Mouse (Mus musculus) stomach, embryonic 15.5 days (tissue): ENCODE results near the gene Ak9. TPM values are rescaled to one million over a fixed set of nuclear protein-coding genes. Genes with fewer than 3 reads are reported as not detected.
A peak's percentile ranks its signal among the peaks of the same experiment; 100 is the strongest.

Experiments used
- ATAC-seq: fragments of 200-750 bp; cut with Nextera tagmentation; 2 replicates; pipeline ENCODE4 v1.8.0; 2017; ENCODE audit warnings: low read depth, moderate number of reproducible peaks, moderate TSS enrichment; ENCODE audit not compliant: insufficient read depth, low FRiP score
- H3K27ac ChIP-seq: fragments of 300-500 bp; sonication (generic); 2 replicates; pipeline ENCODE4 v1.5.1; 2015; ENCODE audit warnings: mild to moderate bottlenecking, inconsistent platforms
- H3K27me3 ChIP-seq: fragments of 300-500 bp; sonication (generic); replicated peaks from 2 replicates; pipeline ENCODE4 v1.6.1; 2015; ENCODE audit warnings: inconsistent platforms
- H3K36me3 ChIP-seq: fragments of 300-500 bp; sonication (generic); 2 replicates; pipeline ENCODE4 v1.6.1; 2015; ENCODE audit warnings: inconsistent platforms
- H3K4me1 ChIP-seq: fragments of 300-500 bp; sonication (generic); 2 replicates; pipeline ENCODE4 v1.6.1; 2015; ENCODE audit warnings: inconsistent platforms
- H3K4me2 ChIP-seq: fragments of 300-500 bp; sonication (generic); 2 replicates; pipeline ENCODE4 v1.6.1; 2015; ENCODE audit warnings: mild to moderate bottlenecking, inconsistent platforms
- H3K4me3 ChIP-seq: fragments of 300-500 bp; sonication (generic); replicated peaks from 2 replicates; pipeline ENCODE4 v1.5.1; 2015; ENCODE audit warnings: inconsistent platforms
- H3K9ac ChIP-seq: fragments of 300-500 bp; sonication (generic); 2 replicates; pipeline ENCODE4 v1.6.1; 2015; ENCODE audit warnings: inconsistent platforms
- H3K9me3 ChIP-seq: fragments of 300-500 bp; sonication (generic); 2 replicates; pipeline ENCODE4 v1.6.1; 2016; ENCODE audit warnings: inconsistent platforms
- WGBS: fragments of 180-500 bp; shearing (Covaris S2); methylation state at CpG from one replicate; pipeline ENCODE4 v1.1.7; 2015; 5-methylcytosine and 5-hydroxymethylcytosine counted together
- polyA plus RNA-seq: library from polyadenylated mRNA; unstranded; fragments of >200 nt; fragmentation: Nextera tagmentation; extraction: Ambion mirVana; gene quantifications from 2 replicates; pipeline ENCODE4 v1.2.1, GENCODE M21; 2015

Ak9 gene
- polyA plus RNA-seq, 1 experiment from 2014 or later: 0.03 TPM

DNA sequence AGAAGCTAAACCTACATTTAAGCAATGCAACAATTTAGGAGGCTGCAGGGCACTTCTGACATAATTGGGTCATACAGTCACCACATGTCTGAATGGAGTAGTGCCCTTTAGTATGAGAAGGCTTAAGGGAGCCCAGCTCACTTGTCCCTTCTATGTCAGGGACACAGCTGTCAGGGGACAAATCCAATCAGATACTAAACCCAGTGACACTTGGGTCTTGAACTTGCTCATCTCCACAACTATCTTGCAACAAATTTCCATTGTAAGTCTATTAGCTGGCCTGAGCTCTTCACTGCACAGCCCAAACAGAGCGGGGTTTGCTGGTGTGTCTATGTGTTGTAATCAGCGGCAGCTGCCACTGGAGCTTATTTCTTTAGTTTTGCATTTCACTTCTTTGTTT is 119.9 kb downstream of the Ak9 start:
- Histone ChIP-seq H3K27ac (no peak overlapping the region), H3K9ac (no peak overlapping the region), H3K4me2 (no peak overlapping the region), H3K9me3 (no peaks in the 10 kb centered on the region), H3K36me3 (no peaks in the 10 kb centered on the region), H3K4me3 (no peak overlapping the region), H3K4me1 (no peaks in the 10 kb centered on the region), H3K27me3 (no peaks in the 10 kb centered on the region)
- no peak for ATAC-seq
- 90% methylated on average over 2 of the region's 2 CpGs for WGBS

DNA sequence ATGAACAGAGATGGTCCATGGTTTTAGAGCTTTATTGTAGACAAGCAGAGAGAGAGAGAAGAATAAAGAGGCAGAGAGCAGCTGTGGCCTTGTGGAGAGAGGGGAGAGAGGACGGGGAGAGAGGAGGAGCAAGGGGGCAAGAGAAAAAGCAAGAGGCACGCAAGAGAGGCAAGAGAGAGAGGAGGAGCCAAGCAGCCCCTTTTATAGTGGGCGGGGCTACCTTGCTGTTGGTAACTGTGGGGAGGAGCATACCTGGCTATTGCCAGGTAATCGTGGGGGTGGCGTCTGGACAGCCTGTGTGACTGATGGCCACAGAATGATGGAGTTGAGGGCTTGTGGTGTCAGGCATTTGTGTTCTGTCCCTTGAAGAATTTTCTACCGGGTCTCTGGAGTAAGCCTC is 122.6 kb downstream of the Ak9 start:
- H3K4me3 ChIP-seq: no peak overlapping the region
- no peak for ATAC-seq
- WGBS: 49% methylated on average over 6 of the region's 6 CpGs

DNA sequence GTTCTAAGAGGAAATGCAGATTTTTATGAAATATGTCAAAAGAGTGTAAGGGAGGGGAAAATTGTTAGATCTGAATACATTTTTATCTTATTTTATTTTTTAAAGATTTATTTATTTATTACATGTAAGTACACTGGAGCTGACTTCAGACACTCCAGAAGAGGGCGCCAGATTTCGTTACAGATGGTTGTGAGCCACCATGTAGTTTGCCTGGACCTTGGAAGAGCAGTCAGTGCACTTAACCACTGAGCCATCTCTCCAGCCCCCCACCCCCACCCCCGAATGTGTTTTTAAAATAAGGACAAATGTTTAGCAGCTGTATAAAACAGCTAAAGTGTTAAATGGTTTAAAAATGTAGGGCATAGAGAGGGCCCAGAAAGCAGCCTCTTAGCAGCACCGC is 130.8 kb downstream of the Ak9 start:
- Histone ChIP-seq H3K36me3 (no peaks in the 10 kb centered on the region), H3K4me1 (no peaks in the 10 kb centered on the region), H3K4me2 (no peak overlapping the region), H3K9me3 (no peaks in the 10 kb centered on the region), H3K27ac (no peak overlapping the region), H3K9ac (no peak overlapping the region), H3K4me3 (no peak overlapping the region), H3K27me3 (no peaks in the 10 kb centered on the region)
- 27% methylated on average over 4 of the region's 4 CpGs for WGBS
- ATAC-seq: no peak

More for the DNA sequence above, 122.6 kb downstream of the Ak9 start:
- no peaks in the 10 kb centered on the region for H3K36me3 ChIP-seq
- no peaks in the 10 kb centered on the region for H3K4me1 ChIP-seq
- no peak overlapping the region for H3K4me2 ChIP-seq
- H3K9me3 ChIP-seq: no peaks in the 10 kb centered on the region
- H3K27me3 ChIP-seq: no peaks in the 10 kb centered on the region
- no peak overlapping the region for H3K27ac ChIP-seq
- H3K9ac ChIP-seq: no peak overlapping the region

DNA sequence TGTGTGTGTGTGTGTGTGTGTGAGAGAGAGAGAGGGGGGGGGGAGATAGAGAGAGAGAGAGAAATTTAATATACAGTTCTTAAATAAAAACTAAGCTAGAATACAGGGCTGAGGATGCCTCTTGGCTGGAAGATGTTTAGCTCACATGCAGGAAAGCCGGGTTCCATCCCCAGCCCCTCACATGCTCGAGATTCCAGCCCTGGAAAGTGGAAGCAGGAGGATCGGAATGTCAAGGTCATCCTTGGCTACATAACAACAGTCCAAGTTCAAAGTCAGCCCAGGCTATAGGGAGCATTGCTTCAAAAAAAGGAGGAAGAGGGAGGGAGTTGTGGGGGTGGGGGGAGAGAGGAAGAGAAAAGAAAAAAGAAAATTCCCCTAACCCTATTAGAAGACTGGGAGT is 131.4 kb downstream of the Ak9 start:
- Histone ChIP-seq H3K4me3 (no peak overlapping the region), H3K9ac (no peak overlapping the region), H3K4me2 (no peak overlapping the region), H3K27ac (no peak overlapping the region), H3K36me3 (no peaks in the 10 kb centered on the region), H3K27me3 (no peaks in the 10 kb centered on the region), H3K9me3 (no peaks in the 10 kb centered on the region), H3K4me1 (no peaks in the 10 kb centered on the region)
- WGBS: 34% methylated on average over 3 of the region's 3 CpGs
- no peak for ATAC-seq

DNA sequence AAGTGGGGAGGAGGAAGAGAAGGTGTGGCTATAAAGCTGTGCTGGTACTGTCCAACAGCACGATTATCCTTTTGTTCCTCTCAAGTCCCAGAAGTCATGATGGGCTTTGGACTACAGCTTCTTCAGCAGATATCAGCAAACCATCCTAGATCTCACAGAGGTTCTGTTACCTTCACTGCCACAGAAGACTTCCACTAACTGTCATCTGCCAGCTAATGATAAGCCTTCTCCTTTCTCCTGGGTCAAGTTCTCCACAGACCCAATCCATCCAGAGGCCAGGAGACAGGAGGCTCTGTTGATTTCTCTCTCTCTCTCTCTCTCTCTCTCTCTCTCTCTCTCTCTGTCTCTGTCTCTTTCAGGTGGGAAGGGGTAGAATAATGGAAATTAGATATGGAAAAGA is 144.4 kb downstream of the Ak9 start:
- H3K4me2 ChIP-seq: no peak overlapping the region
- no peak for ATAC-seq
- H3K27ac ChIP-seq: no peak overlapping the region
- no peaks in the 10 kb centered on the region for H3K9me3 ChIP-seq
- H3K9ac ChIP-seq: no peak overlapping the region
- WGBS: 68% methylated on average over 1 of the region's 1 CpGs
- no peaks in the 10 kb centered on the region for H3K27me3 ChIP-seq
- H3K36me3 ChIP-seq: no peaks in the 10 kb centered on the region
- H3K4me3 ChIP-seq: no peak overlapping the region
- H3K4me1 ChIP-seq: peaks cover 5% of the 10 kb centered on the region; the same call in 1 of the 2 replicates

DNA sequence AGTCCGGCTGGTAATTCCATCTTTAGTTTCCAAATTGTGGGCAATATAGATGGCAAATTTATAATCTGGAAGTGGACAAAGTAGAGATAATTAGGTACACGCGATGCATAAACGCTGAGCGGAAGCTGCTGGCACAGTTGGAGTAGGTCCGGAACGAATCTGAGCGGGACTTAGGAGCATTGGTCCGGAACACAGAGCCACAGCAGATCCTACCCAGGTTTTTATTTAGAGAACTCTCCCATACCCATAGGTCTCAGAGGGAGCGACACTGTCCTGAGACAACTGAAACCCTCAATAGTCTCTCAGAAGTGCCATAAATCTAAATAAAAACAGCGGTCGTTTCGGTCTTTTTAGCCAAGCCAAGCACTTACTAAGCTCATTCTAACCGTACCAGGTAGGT is 145.9 kb downstream of the Ak9 start:
- peak overlapping the region; percentile 70; the same call in 1 of the 2 replicates for H3K27ac ChIP-seq
- peak; percentile 34; the same call in 1 of the 2 replicates for ATAC-seq
- 0 out of 2 replicates have a peak, but pooled peaks cover 5% of the 10 kb centered on the region for H3K36me3 ChIP-seq
- peak overlapping the region; percentile 30; the same call in 1 of the 2 replicates for H3K9ac ChIP-seq
- H3K9me3 ChIP-seq: no peaks in the 10 kb centered on the region
- peak overlapping the region; percentile 72 for H3K4me2 ChIP-seq
- peak overlapping the region; percentile 76 for H3K4me3 ChIP-seq
- 10% methylated on average over 14 of the region's 14 CpGs for WGBS
- no peaks in the 10 kb centered on the region for H3K27me3 ChIP-seq
- H3K4me1 ChIP-seq: peaks cover 5% of the 10 kb centered on the region; the same call in 1 of the 2 replicates

DNA sequence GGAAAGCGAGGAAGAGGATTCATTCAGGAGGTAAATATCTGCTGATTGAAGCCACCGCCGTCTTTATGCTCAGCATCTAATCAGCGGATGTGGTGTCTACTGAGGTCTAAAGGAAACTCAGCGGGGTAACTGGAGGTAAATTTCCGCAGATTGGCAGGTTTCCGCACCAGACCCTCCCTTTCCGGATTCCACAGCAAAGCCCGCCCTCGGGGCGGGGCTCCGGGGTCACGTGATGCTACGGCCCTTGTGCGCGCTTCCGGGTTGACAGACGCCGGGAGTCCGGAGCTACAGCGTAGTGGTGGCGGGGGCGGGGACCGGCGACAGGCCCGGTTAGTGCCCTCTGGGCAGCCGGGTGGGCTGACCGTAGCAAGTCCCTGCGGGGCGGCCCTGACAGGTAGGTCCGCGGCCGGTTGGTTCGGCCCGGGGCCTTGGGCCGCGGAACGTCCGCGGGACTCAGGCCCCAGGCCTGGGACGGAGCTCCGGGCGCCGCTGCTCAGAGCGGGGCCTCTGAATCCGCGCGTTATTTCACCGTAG is 146.4 kb downstream of the Ak9 start, which contains the start of gene Zbtb24:
Gene Zbtb24 (plus strand): TSS at position 247 of the 534 bp plus-strand sequence.
- peak; percentile 94 for ATAC-seq
- Histone ChIP-seq H3K27ac (peak within 1 kb of the TSS; percentile 70; the same call in 1 of the 2 replicates), H3K9ac (peak within 1 kb of the TSS; percentile 73; the same call in 1 of the 2 replicates), H3K27me3 (no peaks in the 10 kb centered on the region), H3K4me3 (peak within 1 kb of the TSS; percentile 76), H3K4me1 (peaks cover 5% of the 10 kb centered on the region; the same call in 1 of the 2 replicates), H3K9me3 (no peaks in the 10 kb centered on the region), H3K4me2 (peak within 1 kb of the TSS; percentile 72), H3K36me3 (0 out of 2 replicates have a peak, but pooled peaks cover 9% of the 10 kb centered on the region)
- under 1% methylated on average over 49 of the region's 49 CpGs for WGBS

DNA sequence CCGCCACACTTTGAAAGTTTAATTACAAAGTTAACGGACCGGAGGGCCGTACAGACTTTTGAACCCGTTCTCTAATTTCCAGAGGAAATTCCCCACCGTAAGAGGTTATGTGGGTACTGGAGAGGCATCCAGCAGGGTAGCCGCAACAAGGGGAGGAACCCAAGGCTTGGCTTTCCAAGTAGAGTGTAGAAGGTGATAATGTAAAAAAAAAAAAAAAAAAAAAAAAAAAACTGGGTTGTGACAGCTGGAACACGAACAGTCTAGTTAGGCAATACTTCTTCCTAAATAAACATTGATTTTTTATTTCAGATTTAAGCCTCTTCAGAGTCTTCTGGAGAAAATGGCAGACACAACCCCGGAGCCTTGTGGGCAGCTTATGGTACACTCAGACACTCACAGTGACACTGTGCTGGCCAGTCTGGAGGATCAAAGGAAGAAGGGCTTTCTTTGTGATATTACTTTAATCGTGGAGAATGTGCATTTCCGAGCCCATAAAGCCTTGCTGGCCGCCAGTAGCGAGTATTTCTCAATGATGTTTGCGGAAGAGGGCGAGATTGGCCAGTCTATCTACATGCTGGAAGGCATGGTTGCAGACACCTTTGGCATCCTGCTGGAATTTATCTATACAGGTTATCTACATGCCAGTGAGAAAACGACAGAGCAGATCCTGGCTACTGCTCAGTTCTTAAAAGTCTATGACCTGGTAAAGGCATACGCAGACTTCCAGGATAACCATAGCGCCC is 147.2 kb downstream of the Ak9 start:
- H3K36me3 ChIP-seq: 0 out of 2 replicates have a peak, but pooled peaks cover 11% of the 10 kb centered on the region
- H3K27me3 ChIP-seq: no peaks in the 10 kb centered on the region
- peak overlapping the region; percentile 76 for H3K4me3 ChIP-seq
- peak overlapping the region; percentile 64 for H3K4me2 ChIP-seq
- ATAC-seq: no peak
- peaks cover 5% of the 10 kb centered on the region; the same call in 1 of the 2 replicates for H3K4me1 ChIP-seq
- no peaks in the 10 kb centered on the region for H3K9me3 ChIP-seq
- no peak overlapping the region for H3K27ac ChIP-seq
- 49% methylated on average over 18 of the region's 18 CpGs for WGBS
- H3K9ac ChIP-seq: peak overlapping the region; percentile 73; the same call in 1 of the 2 replicates

DNA sequence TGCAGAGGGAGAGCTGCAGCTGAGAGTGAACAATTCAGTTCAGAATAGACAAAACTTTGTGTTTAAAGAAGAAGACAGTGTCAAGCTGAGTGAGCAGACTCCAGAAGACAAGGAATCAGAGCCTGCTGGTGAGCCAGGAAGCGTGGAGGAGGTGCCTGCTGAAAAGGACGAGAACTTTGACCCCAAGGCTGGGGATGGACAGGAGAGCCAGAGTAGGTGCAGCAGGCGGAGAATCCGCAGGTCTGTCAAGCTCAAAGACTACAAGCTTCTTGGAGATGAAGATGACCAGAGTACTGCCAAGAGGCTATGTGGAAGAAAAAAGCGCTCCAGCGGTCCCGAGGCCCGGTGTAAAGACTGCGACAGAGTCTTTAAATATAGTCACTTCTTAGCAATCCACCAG is 147.9 kb downstream of the Ak9 start:
- H3K27ac ChIP-seq: no peak overlapping the region
- no peak for ATAC-seq
- WGBS: 92% methylated on average over 9 of the region's 9 CpGs
- no peak overlapping the region for H3K4me3 ChIP-seq
- H3K4me2 ChIP-seq: no peak overlapping the region
- H3K9me3 ChIP-seq: no peaks in the 10 kb centered on the region
- H3K9ac ChIP-seq: no peak overlapping the region
- H3K36me3 ChIP-seq: peaks cover 17% of the 10 kb centered on the region; the same call in 1 of the 2 replicates
- H3K27me3 ChIP-seq: no peaks in the 10 kb centered on the region
- peaks cover 5% of the 10 kb centered on the region; the same call in 1 of the 2 replicates for H3K4me1 ChIP-seq

DNA sequence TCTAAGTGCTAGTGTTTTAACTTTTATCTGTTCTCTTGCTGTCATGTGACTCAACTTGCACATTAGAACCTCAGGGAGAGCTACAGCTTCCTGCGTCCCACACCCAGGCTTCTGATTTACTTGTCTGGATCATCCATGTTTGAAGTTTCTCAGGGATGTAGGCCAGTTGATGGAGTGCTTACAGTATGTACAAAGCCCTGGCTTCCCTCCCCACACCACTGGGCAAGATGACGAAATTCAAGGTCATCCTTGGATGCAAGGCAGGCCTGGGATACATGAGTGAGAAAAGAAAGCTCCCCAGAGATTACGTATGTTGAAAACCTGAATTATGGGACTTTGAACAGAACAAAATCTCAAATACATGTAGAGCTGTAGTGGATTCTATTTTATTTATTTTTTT is 149.0 kb downstream of the Ak9 start:
- 89% methylated on average over 3 of the region's 3 CpGs for WGBS
- Histone ChIP-seq H3K27me3 (no peaks in the 10 kb centered on the region), H3K36me3 (peaks cover 18% of the 10 kb centered on the region; the same call in 1 of the 2 replicates), H3K27ac (no peak overlapping the region), H3K9me3 (no peaks in the 10 kb centered on the region), H3K4me2 (no peak overlapping the region), H3K4me3 (no peak overlapping the region), H3K4me1 (peaks cover 5% of the 10 kb centered on the region; the same call in 1 of the 2 replicates), H3K9ac (no peak overlapping the region)
- ATAC-seq: no peak

DNA sequence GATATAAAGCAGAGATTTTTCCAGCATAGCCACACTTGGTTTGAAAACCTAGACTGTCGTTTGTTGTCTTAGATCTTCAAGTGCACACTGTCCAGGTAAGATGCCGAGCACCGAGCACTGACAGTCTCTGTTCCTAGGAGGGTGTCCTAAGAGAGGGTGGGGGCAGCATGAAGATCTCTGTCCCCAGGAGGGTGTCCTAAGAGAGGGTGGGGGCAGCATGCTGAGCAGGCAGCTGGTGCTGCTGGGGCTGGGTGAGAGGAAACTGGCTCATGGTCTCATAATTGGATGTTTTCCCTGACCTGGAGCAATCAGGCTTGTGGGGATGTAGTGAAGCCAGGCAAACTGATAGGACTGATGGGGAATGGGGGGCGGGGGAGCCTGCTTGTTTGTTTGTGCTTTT is 156.2 kb downstream of the Ak9 start:
- H3K27ac ChIP-seq: no peak overlapping the region
- WGBS: 77% methylated on average over 4 of the region's 4 CpGs
- no peak for ATAC-seq
- H3K9me3 ChIP-seq: no peaks in the 10 kb centered on the region
- H3K4me1 ChIP-seq: no peaks in the 10 kb centered on the region
- H3K4me3 ChIP-seq: no peak overlapping the region
- peaks cover 25% of the 10 kb centered on the region for H3K36me3 ChIP-seq
- no peaks in the 10 kb centered on the region for H3K27me3 ChIP-seq
- no peak overlapping the region for H3K4me2 ChIP-seq
- no peak overlapping the region for H3K9ac ChIP-seq

DNA sequence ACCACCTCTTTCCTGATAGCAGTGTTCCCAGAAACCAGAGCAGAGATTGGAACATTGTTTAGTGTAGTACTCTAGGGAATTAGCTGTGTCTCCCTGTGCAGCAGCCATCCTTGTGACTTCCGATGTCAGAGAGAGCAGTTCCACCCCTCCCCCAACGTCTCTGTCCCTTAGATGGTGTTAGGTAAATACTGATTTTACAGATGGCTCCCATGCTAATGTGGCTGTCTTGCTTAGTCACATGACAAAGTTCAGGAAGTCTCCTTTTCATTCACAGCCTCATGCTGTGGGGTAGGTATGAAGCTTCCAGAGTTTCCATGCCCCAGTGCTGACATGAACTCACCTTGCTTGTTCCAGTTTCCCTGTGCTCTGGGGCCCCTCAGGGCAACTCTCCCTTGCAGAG is 156.7 kb downstream of the Ak9 start:
- H3K27me3 ChIP-seq: no peaks in the 10 kb centered on the region
- no peak overlapping the region for H3K9ac ChIP-seq
- no peak overlapping the region for H3K4me3 ChIP-seq
- no peaks in the 10 kb centered on the region for H3K4me1 ChIP-seq
- H3K36me3 ChIP-seq: peaks cover 23% of the 10 kb centered on the region
- WGBS: 18% methylated on average over 2 of the region's 2 CpGs
- no peak for ATAC-seq
- H3K9me3 ChIP-seq: no peaks in the 10 kb centered on the region
- no peak overlapping the region for H3K4me2 ChIP-seq
- H3K27ac ChIP-seq: no peak overlapping the region
